Mouse (Mus musculus): Measurements from ENCODE around the gene Ankrd54.

The Ankrd54 gene

DNA sequence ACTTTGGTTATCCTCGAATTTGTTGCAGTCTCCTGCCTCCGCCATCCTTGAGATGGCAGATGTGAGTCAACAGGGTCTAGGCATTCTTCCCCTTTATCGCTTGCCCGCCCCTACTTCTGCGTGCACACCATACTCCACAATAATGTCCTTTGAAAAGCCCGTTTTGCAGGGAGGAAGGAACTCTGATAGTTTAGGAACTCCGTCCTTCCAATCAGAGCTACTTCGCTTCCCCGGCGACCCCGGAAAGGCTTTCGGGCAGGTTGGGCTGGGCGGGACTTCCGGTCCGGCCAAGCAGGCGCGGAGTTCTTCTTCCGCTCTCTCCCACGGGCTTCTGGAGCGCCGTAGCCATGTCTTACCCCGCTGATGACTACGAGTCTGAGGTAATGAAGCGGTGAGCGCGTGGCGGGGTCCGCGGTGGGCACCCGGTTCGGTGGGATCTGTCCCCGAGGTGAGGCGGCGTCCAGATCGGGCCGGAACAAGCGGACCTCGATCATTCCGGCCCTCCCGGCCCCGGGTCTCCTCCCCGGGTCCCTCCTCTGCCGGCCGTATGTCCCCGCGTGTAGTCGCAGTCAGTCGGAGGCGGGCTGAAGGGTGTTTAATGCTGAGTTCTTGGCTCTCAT, 12.3 kb upstream of the Ankrd54 start, which contains the start of gene Eif3l:
Eif3l (plus strand) TSS at position 267 of the 620 bp plus-strand sequence.
- peak; percentile 85 for DNase-seq

DNA sequence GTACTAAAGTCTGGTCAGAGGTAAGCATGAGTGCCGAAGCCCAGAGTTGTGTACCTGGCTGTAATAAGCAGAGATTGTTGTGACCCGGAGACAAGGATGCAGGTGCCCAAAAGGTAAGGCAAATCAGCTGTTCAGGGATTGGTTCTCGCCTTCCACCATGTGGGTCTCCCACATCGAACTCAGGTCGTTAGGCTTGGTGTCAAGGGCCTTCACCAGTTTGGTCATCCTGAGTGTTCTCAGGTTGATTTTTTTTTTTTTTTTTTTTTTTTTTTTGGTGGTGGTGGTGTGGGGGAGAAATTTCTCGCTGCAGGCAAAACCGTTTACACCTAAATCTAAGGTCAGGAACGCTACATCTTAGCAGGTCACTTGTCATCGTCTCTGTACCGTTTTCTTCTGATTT, 11.8 kb upstream of the Ankrd54 start:
- DNase-seq = no peak

DNA sequence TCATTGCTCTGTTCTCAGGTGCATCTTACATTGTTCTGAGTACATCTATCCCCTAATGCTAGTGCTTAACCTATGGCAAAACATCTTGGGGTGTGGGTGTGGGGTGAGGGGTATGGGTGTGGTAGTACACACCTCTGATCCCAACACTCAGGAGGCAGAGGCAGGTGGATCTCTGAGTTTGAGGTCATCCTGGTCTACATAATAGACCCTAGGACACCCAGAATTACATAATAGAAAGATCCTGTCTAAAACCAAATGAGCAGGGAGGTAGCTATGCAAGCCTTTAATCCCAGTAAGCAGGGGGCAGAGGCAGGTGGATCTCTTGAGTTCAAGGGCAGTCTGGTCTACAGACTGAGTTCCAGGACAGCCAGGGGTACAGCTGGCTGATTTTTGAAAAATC, 11.1 kb upstream of the Ankrd54 start:
- DNase-seq = no peak

DNA sequence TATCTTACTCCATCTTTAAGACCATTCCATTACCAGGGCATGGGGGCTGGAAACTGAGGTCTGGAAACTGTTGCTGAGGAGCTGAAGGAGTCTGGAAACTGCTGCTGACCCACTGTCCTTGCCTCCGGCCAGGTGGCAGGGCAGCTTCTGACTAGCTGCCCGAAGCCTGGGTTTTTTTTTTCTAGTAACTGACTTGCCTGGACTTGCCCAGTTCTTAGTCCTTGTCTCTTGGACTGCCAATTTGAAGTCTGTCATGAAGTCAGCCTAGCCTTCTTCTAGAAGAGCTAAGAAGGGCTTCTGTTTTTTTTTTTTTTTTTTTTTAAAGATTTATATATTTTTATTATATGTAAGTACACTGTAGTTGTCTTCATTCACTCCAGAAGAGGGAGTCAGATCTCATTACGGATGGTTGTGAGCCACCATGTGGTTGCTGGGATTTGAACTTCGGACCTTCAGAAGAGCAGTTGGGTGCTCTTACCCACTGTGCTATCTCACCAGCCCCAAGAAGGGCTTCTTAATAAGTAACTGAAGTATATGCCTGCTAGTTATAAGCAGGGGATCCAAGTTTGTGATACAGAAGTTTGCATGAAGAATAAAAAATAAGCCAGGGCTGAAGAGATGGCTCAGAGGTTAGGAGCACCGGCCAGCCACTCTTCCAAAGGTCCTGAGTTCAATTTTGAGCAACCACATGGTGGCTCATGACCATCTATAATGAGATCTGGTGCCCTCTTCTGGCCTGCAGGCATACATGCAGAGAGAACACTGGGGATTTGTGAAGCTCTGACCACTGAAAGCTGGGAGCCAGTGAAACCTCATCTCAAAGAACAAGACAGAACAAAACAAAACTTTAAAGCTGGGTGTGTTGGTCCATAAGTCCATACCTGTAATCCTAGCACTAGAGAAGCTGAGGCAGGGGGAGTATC, 8.7 kb upstream of the Ankrd54 start:
- DNase-seq = peak; percentile 28

DNA sequence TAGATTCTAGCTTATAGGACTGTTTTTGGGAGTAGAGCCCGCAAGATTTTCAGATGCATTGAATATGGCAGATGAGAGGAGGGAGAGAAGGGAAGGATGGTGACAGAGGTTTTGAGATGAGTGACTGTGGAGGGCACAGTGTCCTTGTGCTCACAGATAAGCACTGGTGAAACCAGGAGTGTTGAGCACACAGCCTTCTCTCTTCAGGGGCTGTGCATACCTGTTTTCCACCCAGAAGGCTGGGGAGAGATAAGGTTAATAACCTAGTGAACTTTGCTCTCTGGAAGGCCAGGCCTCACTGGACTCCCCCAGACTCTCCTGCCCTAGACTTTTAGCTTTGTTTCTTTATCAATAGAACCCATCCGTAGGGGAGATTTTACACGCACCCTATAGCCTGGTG, 5.7 kb upstream of the Ankrd54 start:
- DNase-seq = no peak

DNA sequence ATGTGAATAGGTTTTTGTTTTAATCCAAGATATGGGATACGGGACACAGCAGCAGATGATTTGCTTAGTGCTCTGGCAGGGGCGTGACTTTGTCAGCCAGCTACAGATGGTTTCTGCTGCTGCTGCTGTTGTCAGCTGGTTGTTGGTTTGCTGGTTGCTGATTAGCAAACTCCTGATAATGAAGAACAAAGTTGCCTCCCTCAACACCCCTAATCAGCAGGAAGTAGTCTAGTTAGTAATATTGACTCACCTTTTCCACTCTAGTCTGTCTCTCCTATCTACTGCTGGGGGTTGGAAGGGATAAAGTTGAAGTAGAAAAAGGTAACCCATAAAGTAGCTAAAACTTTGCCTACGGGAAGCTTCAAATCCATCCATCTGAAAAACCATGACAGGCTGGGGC, 4.9 kb upstream of the Ankrd54 start:
- DNase-seq = no peak

DNA sequence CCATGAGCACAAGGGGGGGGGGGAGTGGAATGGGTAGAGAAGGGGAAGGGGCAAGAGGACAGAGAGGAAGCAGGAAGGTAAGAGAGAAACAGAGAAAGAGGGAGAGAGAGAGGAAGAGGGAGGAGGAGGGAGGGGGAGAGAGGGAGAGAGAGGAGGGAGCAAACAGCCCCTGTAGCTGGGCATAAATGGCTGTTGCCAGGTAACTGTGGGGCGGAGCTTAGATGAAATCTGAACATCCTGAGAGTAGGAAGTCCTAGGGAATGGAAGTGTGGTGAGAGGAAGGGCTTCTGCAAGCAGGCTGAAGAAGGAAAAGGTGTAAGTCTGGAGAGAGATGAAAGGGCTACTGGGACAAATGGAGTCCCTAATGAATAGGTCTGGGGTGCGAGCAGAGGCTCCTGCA, 3.6 kb upstream of the Ankrd54 start:
- no peak for DNase-seq

DNA sequence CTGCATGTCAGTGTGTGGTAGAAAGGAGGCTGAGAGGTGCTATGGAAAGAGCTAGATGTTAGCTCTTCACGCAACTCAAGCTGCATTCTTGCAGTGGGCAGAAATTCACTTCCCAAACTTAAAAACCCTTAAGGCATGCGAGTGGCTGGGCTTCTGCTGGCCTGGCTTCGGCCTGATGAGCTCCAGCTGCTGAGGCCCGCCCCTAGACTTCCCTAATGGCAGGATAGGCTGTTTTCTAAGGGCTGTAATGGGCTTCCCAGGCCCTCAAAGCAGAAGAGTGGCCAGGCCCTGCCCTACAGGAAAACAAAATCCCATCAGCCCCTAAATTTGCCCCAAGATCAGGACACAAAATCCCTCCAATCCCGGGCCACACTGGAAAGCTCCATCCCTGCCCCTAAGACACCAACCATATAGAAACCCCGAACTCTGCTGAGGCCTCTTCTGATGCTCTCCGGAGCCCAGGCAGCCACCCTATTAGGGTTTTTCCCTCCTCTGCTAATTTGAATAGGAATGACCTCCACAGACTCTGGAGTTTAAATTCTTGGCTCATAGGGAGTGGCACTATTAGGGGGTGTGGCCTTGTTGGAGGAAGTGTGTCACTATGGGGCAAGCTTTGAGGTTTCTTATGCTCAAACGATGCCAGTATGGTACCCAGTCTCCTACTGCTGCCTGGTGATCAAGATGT, 2.5 kb upstream of the Ankrd54 start:
- DNase-seq = no peak

DNA sequence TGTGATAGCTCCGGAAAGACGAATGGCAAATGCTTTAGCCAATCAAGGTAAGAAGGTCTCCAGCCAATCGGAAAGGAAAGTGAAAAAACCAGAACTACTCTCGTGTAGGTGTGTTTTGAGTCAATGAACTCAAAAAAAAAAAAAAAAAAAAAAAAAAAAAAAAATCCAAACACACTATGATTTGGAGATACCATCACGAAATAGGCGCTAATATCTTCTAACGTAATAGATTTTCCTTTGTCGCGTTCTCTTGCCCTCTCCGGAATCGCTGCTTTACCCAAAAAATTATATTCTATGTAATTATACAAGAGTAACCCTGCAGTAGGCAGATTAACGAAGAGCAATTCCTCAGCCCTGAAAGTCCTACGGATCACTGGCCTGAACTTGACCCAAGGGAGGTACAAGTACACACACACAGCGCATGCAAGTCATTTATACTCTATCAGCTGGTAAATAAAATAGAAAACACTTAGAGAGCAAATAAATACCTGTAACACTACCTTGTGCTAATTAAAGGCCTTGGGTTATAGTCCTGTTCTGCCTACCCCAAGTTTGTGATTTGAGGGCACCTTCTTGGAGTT, 557 bp upstream of the Ankrd54 start:
- DNase-seq = no peak

DNA sequence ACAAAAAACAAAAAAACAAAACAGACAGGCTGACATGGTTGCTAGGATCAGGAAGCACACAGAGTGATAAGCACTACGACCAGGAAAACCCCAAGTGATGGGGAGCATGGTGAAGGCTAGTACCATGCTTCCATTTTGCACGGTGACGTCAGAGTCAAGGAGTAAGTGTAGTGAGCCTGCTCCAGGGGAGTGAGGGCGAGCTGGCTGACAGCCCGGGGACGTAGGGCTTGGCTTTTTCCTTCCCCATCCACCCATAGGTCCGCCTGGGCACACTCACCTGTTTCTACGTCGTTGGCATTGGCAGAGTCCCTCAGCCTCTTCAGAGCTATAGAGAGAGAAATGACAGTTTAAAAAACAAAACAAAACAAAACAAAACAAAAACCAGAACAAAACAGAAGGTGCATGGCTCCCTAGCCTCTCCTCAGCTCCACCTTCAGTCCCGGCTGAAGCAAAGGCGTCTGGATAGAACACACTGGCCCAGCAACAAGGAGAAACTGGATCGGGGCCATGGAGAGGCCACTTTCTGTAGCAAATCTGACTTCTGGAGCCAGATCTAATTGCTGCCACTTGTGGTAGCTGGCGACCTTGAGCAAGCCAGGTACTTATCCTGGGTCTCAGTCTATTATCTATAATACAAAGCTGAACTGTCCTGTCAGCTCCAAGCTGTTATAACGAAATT, 1.7 kb downstream of the Ankrd54 start:
- DNase-seq = no peak

DNA sequence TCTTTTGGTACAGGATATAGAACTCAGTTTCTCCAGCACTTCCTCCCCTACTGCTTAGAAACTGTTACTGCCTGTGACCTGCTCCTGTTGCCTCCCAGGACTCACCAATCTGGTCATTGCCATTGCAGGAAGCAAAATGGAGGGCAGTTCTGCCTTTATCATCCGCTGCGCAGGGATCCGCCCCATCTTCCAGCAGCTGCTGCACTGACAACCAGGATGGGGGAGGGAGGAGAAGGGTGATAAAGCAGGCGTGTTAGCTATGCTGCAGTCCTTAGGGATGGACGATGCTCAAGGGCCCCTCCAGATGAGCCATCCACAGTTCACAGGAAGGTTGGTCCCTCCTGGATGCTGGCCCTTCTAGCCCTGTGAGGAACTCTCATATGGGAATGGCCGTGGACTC, 4.8 kb downstream of the Ankrd54 start:
- no peak for DNase-seq

DNA sequence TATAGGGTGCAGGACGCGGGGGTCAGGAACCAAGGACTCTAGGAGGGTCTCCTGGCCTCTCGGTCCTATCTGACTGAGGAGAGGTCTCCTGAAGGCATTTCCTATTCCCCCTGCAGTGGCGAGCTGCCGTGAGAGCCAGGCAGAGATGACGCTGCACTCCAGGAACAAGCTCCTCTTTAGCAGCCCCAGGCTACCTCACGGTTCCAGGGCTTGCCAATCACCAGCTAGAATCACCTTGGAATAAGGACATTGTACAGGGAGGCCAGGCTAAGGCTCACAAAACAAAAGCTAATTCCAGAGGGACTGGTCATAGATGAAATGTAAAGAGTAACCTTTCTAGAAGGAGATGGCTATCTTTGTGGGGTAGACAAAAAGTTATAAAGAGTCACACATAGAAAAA, 6.1 kb downstream of the Ankrd54 start:
- no peak for DNase-seq

DNA sequence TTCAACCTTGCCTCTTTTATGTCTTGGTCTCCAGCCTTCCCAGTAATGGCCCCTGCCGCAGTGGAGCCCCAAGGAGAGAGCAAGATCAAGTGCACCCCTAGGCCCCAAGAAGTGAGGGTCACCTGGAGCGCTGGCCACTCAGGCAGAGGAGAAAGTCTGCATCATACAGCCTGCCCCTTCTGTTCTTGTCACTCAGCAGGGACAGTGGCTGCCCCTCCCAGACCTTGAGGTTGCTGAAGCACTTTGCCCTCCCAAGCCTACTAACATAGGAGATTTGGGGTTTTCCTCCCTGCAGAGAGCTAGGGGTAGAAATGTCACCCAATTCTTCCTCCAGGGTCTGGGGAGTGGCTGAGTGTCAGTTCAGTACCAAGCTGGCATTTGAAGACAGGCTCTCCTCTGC, 10.3 kb downstream of the Ankrd54 start:
- DNase-seq = no peak

DNA sequence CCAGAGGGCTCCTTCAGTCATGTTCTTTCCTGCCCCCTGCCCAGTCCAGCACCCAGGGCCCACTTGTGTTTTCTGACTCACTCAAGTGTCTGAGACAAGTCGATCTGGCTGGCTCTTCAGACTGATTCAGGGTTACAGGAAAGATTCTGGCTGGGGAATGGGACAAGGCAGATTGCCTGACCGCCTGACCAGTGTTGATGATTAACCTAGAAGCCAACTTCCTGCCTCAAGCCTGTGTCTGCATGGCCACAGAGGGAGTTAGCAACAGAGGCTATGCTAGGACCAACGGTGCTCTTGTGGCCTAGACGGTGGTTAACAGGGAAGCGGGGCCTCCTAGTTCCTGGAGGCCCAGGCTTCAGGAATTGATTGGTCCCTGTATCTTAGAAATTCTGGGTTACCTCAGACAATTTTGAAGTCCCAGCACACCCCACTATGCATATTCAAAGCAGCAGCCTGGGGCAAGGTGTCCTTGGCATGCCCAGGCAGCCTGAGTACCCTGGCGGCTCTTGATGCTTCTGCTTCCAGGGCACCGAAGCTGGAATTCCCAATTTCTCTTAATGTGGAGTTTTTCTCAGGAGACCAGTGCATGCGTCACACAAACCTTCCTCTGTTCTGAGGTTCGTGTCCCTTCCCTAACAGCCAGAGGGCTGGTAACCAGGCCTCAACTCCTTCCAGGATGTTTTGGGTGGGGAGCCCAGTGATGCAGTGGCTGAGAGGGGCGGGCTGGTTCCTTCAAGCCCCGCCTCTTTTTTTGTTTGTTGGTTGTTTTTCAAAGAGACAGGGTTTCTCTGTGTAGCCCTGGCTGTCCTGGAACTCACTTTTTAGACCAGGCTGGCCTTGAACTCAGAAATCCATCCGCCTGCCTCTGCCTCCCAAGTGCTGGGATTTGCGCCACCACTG, 11.0 kb downstream of the Ankrd54 start:
- no peak for DNase-seq

DNA sequence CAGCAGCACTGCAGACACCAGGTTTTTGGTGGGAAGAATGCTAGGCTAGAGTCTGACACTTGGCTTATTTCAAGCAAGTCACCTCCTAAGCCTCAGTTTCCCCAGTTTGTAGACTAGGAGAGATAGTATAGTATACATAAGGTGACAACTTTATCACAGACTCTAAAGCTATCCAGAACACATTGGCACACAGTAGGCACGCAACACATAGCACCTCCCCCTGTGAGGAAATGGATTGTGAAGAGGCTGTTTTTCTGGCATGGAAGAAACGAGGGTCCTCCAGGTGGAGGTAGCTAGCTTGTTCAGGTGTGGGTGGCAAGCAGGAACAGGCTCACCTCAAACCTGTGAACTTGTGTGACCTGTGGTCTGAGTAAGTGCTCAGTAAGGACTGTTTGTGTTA, 11.7 kb downstream of the Ankrd54 start:
- no peak for DNase-seq

DNA sequence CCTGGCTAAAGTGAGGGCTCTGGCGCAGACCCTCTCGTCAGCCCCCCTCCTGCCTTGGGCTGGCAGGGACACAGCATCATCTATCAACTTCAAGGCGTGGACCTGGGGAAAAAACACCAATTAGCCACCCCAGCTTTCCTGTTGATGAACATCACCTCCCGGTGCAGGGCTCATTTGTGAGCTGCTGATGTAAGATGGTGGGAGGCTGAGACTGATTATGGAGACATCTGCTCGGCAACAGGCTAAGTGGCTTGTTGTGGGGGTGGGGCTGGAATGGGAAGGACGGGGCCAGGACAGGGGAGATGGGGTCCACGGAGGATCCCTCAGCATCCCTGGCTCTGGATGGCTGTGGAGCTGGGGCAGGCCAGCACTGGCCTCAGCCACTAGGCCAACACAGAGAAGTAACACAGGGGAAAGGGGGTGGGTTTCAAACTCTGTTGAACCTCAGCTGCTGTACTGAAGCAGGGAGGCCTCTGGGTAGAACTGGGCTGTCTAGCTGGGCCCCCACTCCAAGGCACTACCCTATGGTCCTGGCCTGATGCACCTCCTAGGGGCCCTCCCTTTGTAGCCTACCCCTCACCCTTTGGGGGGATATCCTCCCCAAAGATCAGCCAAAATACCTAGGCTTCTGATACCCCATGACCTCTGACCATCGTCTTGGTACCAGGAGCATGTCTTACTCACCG, 12.4 kb downstream of the Ankrd54 start:
- DNase-seq = no peak

DNA sequence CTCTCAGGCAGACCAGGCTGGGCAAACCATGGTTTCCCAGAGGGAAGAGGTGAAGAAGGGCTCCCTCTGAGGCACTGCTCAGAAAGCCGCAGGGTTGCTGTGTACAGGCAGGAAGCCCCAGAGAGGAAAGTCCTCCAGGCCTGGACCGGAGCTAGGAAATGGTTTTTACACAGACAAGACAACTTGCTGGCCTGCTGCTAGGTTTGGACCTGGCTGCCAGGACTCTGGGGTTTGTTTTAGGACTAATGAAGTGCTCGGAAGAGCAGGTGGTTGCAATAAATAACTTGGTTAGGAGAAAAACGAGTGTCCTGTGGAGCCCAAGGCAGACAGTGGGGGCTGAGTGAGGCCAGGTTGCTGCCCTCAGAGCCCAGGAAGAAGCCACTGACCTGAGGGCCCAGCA, 14.5 kb downstream of the Ankrd54 start:
- DNase-seq = no peak

DNA sequence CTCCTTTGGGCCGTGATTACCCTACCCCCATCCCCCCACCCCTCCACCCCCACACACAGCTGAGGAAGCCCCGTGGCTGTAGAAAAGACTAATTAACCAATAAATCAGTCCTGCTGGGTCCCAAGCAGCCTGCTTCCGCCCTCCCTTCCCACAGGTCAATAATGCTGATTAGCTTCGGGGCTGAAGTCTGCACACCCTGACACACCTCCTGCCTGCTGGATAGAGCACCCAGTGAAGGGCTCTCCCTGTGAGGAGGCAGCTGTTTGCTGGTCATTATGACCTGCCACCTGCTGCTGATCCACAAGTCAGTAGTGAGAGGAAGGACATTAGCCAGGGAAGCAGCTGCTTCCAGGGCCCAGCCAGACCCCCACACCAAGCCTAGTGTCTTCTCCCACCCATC, 17.9 kb downstream of the Ankrd54 start:
- no peak for DNase-seq

DNA sequence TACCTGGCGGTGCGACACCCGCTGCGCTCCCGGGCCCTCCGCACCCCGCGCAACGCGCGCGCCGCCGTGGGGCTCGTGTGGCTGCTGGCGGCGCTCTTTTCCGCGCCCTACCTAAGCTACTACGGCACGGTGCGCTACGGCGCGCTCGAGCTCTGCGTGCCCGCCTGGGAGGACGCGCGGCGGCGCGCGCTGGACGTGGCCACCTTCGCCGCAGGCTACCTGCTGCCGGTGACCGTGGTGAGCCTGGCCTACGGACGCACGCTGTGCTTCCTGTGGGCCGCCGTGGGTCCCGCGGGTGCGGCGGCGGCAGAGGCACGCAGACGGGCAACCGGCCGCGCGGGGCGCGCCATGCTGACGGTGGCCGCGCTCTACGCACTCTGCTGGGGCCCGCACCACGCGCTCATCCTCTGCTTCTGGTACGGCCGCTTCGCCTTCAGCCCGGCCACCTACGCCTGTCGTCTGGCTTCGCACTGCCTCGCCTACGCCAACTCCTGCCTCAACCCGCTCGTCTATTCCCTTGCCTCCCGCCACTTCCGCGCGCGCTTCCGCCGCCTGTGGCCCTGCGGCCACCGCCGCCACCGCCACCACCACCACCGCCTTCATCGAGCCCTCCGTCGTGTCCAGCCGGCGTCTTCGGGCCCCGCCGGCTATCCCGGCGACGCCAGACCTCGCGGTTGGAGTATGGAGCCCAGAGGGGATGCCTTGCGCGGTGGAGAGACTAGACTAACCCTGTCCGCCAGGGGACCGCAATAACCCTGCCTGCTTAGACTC, 19.8 kb downstream of the Ankrd54 start:
- DNase-seq = no peak

DNA sequence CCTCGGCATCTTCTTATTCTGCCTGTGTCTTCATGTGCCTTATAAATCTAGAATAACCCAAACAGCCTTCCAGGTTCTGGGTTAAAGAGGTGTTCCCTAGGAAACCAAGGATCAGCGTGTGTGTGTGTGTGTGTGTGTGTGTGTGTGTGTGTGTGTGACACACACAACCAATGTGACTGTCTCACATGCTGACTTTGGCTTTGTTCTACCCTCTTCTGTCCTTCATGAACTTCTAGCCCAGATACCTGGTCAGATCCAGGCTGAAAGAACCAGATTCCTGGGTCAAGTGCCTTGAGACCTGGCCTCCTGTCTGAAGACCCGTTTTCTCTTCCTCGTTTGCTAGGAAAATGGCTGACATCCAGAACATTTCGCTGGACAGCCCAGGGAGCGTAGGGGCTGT, 21.1 kb downstream of the Ankrd54 start, which contains the start of gene Galr3:
Galr3 (plus strand) TSS at position 301 of the 400 bp plus-strand sequence.
- no peak for DNase-seq

Data from thymus, postnatal 25 days (tissue).